Mouse (Mus musculus) CH12.LX (cell line): ENCODE results near the gene Galm. TPM values are rescaled to one million over a fixed set of nuclear protein-coding genes. Genes with fewer than 3 reads are reported as not detected.

Experiments
- DNase-seq: peaks from one replicate; pipeline ENCODE4 v3.0.0-alpha.2; 2013; ENCODE audit errors: extremely low read depth
- H3K27ac ChIP-seq: 2 replicates; pipeline ENCODE4 v1.5.1; 2012; ENCODE audit warnings: low read depth, mild to moderate bottlenecking, control low read depth, moderate library complexity; ENCODE audit not compliant: insufficient read depth
- H3K27me3 ChIP-seq: replicated peaks from 2 replicates; pipeline ENCODE3; 2012; ENCODE audit warnings: inconsistent platforms
- H3K36me3 ChIP-seq, 2 experiments: replicated peaks in 1 of 2; 2 replicates each; pipeline versions ENCODE3 to v1.6.1; 2012; ENCODE audit warnings: inconsistent platforms in 1 of 2, low read length in 1 of 2, mild to moderate bottlenecking in 1 of 2, mixed read lengths in 1 of 2, moderate library complexity in 1 of 2; ENCODE audit not compliant: control insufficient read depth in 1 of 2, insufficient read depth in 1 of 2
- H3K4me1 ChIP-seq, 2 experiments: 2 replicates each; pipeline ENCODE4 v1.6.1; 2012; ENCODE audit warnings: inconsistent platforms in 1 of 2, moderate library complexity in 1 of 2; ENCODE audit not compliant: insufficient read depth in 2 of 2, control insufficient read depth in 1 of 2
- H3K4me2 ChIP-seq: 2 replicates; pipeline ENCODE4 v1.6.1; 2012; ENCODE audit warnings: low read depth, mild to moderate bottlenecking, control low read depth; ENCODE audit not compliant: poor library complexity, insufficient read depth, severe bottlenecking
- H3K4me3 ChIP-seq, 3 experiments: fragments of 150-350 bp in 1 of 3; sonication (generic) in 1 of 3; replicated peaks in 1 of 3; 2 replicates each; pipeline versions ENCODE3 to v1.5.1; 2011 to 2012; ENCODE audit warnings: low read depth in 2 of 3, low read length in 2 of 3, mild to moderate bottlenecking in 2 of 3, moderate library complexity in 2 of 3, control low read depth in 1 of 3, improper control_type of control experiment in 1 of 3, inconsistent platforms in 1 of 3, mixed read lengths in 1 of 3; ENCODE audit not compliant: poor library complexity in 1 of 3
- H3K79me2 ChIP-seq: replicated peaks from 2 replicates; pipeline ENCODE4 v1.6.1; 2012; ENCODE audit warnings: mild to moderate bottlenecking, moderate library complexity; ENCODE audit not compliant: control insufficient read depth, poor library complexity, insufficient read depth, severe bottlenecking; ENCODE audit errors: extremely low read depth
- H3K9ac ChIP-seq: 2 replicates; pipeline ENCODE4 v1.6.1; 2012; ENCODE audit warnings: low read depth, mild to moderate bottlenecking, control low read depth, moderate library complexity; ENCODE audit not compliant: insufficient read depth
- H3K9me3 ChIP-seq: replicated peaks from 2 replicates; pipeline ENCODE3; 2012; ENCODE audit warnings: low read length, inconsistent platforms, mixed read lengths
- BHLHE40 ChIP-seq: IDR thresholded peaks from 2 replicates; pipeline ENCODE4 v1.6.1; 2011; ENCODE audit warnings: mild to moderate bottlenecking, low read depth, low read length, improper control_type of control experiment
- CHD1 ChIP-seq: IDR thresholded peaks from 2 replicates; pipeline ENCODE4 v1.6.1; 2012; ENCODE audit warnings: low read depth, low read length, improper control_type of control experiment, inconsistent platforms
- CHD2 ChIP-seq: IDR thresholded peaks from 2 replicates; pipeline ENCODE4 v1.6.1; 2011; ENCODE audit warnings: low read length, improper control_type of control experiment
- CTCF ChIP-seq, 2 experiments: IDR thresholded peaks in 1 of 2; conservative IDR thresholded peaks in 1 of 2; 2 replicates each; pipeline ENCODE4 v1.5.1; 2011 to 2012; ENCODE audit warnings: low read depth in 2 of 2, low read length in 2 of 2, improper control_type of control experiment in 1 of 2, inconsistent platforms in 1 of 2, mild to moderate bottlenecking in 1 of 2, moderate library complexity in 1 of 2
- E2F4 ChIP-seq: IDR thresholded peaks from 2 replicates; pipeline ENCODE4 v1.6.1; 2011; ENCODE audit warnings: low read depth, low read length, improper control_type of control experiment; ENCODE audit not compliant: insufficient replicate concordance
- ELF1 ChIP-seq: IDR thresholded peaks from 2 replicates; pipeline ENCODE4 v1.6.1; 2014; ENCODE audit warnings: low read depth, mild to moderate bottlenecking, inconsistent platforms, low read length, improper control_type of control experiment
- EP300 ChIP-seq: IDR thresholded peaks from 2 replicates; pipeline ENCODE4 v1.6.1; 2011; ENCODE audit warnings: low read length, improper control_type of control experiment
- ETS1 ChIP-seq: conservative IDR thresholded peaks from 2 replicates; pipeline ENCODE4 v1.6.1; 2012; ENCODE audit warnings: low read depth, mild to moderate bottlenecking, inconsistent platforms, low read length, improper control_type of control experiment, moderate library complexity
- GABPA ChIP-seq: IDR thresholded peaks from 2 replicates; pipeline ENCODE4 v1.6.1; 2012; ENCODE audit warnings: low read depth, low read length, improper control_type of control experiment, inconsistent platforms; ENCODE audit not compliant: insufficient replicate concordance
- HCFC1 ChIP-seq: IDR thresholded peaks from 2 replicates; pipeline ENCODE4 v1.6.1; 2012; ENCODE audit warnings: low read depth, mild to moderate bottlenecking, inconsistent platforms, low read length, improper control_type of control experiment
- IRF4 ChIP-seq: IDR thresholded peaks from 2 replicates; pipeline ENCODE4 v1.6.1; 2014; ENCODE audit warnings: low read depth, mild to moderate bottlenecking, inconsistent platforms, low read length, improper control_type of control experiment
- JUN ChIP-seq: IDR thresholded peaks from 2 replicates; pipeline ENCODE4 v1.6.1; 2011; ENCODE audit warnings: low read depth, mild to moderate bottlenecking, low read length, improper control_type of control experiment, moderate library complexity; ENCODE audit not compliant: insufficient read depth
- JUND ChIP-seq: conservative IDR thresholded peaks from 2 replicates; pipeline ENCODE4 v1.6.1; 2011; ENCODE audit warnings: low read depth, low read length, improper control_type of control experiment
- KAT2A ChIP-seq: IDR thresholded peaks from 2 replicates; pipeline ENCODE4 v1.6.1; 2012; ENCODE audit warnings: low read length, improper control_type of control experiment, inconsistent platforms; ENCODE audit not compliant: insufficient replicate concordance
- MAFK ChIP-seq: IDR thresholded peaks from 2 replicates; pipeline ENCODE4 v1.6.1; 2011; ENCODE audit warnings: low read length, improper control_type of control experiment; ENCODE audit not compliant: insufficient replicate concordance
- MAX ChIP-seq: IDR thresholded peaks from 2 replicates; pipeline ENCODE4 v1.6.1; 2011; ENCODE audit warnings: low read length, improper control_type of control experiment
- MAZ ChIP-seq: IDR thresholded peaks from 2 replicates; pipeline ENCODE4 v1.6.1; 2012; ENCODE audit warnings: low read depth, mild to moderate bottlenecking, inconsistent platforms, low read length, improper control_type of control experiment, moderate library complexity
- MEF2A ChIP-seq: IDR thresholded peaks from 2 replicates; pipeline ENCODE4 v1.6.1; 2014; ENCODE audit warnings: low read depth, mild to moderate bottlenecking, inconsistent platforms, low read length, improper control_type of control experiment, borderline replicate concordance
- MXI1 ChIP-seq: IDR thresholded peaks from 2 replicates; pipeline ENCODE4 v1.6.1; 2011; ENCODE audit warnings: mild to moderate bottlenecking, low read depth, low read length, improper control_type of control experiment
- MYC ChIP-seq: IDR thresholded peaks from 2 replicates; pipeline ENCODE4 v1.6.1; 2011; ENCODE audit warnings: low read depth, mild to moderate bottlenecking, improper control_type of control experiment, low read length
- NELFE ChIP-seq: IDR thresholded peaks from 2 replicates; pipeline ENCODE4 v1.6.1; 2011; ENCODE audit warnings: low read depth, low read length, improper control_type of control experiment
- NRF1 ChIP-seq: IDR thresholded peaks from 2 replicates; pipeline ENCODE4 v1.6.1; 2014; ENCODE audit warnings: low read depth, mild to moderate bottlenecking, inconsistent platforms, low read length, improper control_type of control experiment, moderate library complexity
- PAX5 ChIP-seq: IDR thresholded peaks from 2 replicates; pipeline ENCODE4 v1.6.1; 2012; ENCODE audit warnings: low read length, inconsistent platforms, mixed read lengths
- POLR2A ChIP-seq: IDR thresholded peaks from 2 replicates; pipeline ENCODE4 v1.6.1; 2011; ENCODE audit warnings: low read depth, mild to moderate bottlenecking, improper control_type of control experiment, low read length
- POLR2AphosphoS2 ChIP-seq: IDR thresholded peaks from 2 replicates; pipeline ENCODE4 v1.6.1; 2011; ENCODE audit warnings: low read depth, low read length, improper control_type of control experiment
- RAD21 ChIP-seq: IDR thresholded peaks from 2 replicates; pipeline ENCODE4 v1.6.1; 2011; ENCODE audit warnings: low read depth, mild to moderate bottlenecking, low read length, improper control_type of control experiment, moderate library complexity
- RCOR1 ChIP-seq: conservative IDR thresholded peaks from 2 replicates; pipeline ENCODE4 v1.6.1; 2012; ENCODE audit warnings: low read depth, mild to moderate bottlenecking, inconsistent platforms, low read length, improper control_type of control experiment
- SIN3A ChIP-seq: IDR thresholded peaks from 2 replicates; pipeline ENCODE4 v1.6.1; 2012; ENCODE audit warnings: low read length, improper control_type of control experiment, inconsistent platforms
- SMC3 ChIP-seq: IDR thresholded peaks from 2 replicates; pipeline ENCODE4 v1.6.1; 2011; ENCODE audit warnings: low read depth, low read length, improper control_type of control experiment
- TBP ChIP-seq: conservative IDR thresholded peaks from 2 replicates; pipeline ENCODE4 v1.6.1; 2011; ENCODE audit warnings: low read depth, low read length, improper control_type of control experiment
- TCF12 ChIP-seq: IDR thresholded peaks from 2 replicates; pipeline ENCODE4 v1.6.1; 2014; ENCODE audit warnings: low read depth, mild to moderate bottlenecking, inconsistent platforms, low read length, improper control_type of control experiment
- UBTF ChIP-seq: IDR thresholded peaks from 2 replicates; pipeline ENCODE4 v1.6.1; 2012; ENCODE audit warnings: low read depth, mild to moderate bottlenecking, inconsistent platforms, low read length, improper control_type of control experiment, moderate library complexity
- USF1 ChIP-seq: IDR thresholded peaks from 2 replicates; pipeline ENCODE4 v1.6.1; 2014; ENCODE audit warnings: low read depth, mild to moderate bottlenecking, inconsistent platforms, low read length, improper control_type of control experiment
- USF2 ChIP-seq: conservative IDR thresholded peaks from 2 replicates; pipeline ENCODE4 v1.6.1; 2011; ENCODE audit warnings: low read depth, low read length, improper control_type of control experiment
- ZC3H11A ChIP-seq: IDR thresholded peaks from 2 replicates; pipeline ENCODE4 v1.6.1; 2012; ENCODE audit warnings: low read depth, mild to moderate bottlenecking, inconsistent platforms, low read length, improper control_type of control experiment
- ZKSCAN1 ChIP-seq: IDR thresholded peaks from 2 replicates; pipeline ENCODE4 v1.6.1; 2012; ENCODE audit warnings: low read depth, inconsistent platforms, low read length, improper control_type of control experiment, borderline replicate concordance
- ZMIZ1 ChIP-seq: IDR thresholded peaks from 2 replicates; pipeline ENCODE4 v1.6.1; 2012; ENCODE audit warnings: low read depth, mild to moderate bottlenecking, inconsistent platforms, low read length, improper control_type of control experiment
- ZNF384 ChIP-seq: IDR thresholded peaks from 2 replicates; pipeline ENCODE4 v1.6.1; 2012; ENCODE audit warnings: low read depth, low read length, improper control_type of control experiment, inconsistent platforms
- dilution Hi-C: fragments of 300-500 bp; cut with MboI; formaldehyde crosslinking; loops from 2 replicates; pipeline ENCODE4 v1.14.3; 2020; ENCODE audit warnings: low sequenced_read_pairs; ENCODE audit not compliant: extremely low pct_unique_long_range_greater_than_20kb, extremely low pct_ligation_motif_present
- in situ Hi-C: fragments of 300-500 bp; cut with MboI; formaldehyde crosslinking; loops from 3 replicates; pipeline ENCODE4 v1.14.3; 2019; ENCODE audit warnings: low sequenced_read_pairs, low pct_ligation_motif_present, low pct_unique_long_range_greater_than_20kb, mixed read lengths
- polyA plus RNA-seq: library from polyadenylated mRNA; unstranded; fragments of >175 nt; gene quantifications from 2 replicates; pipeline ENCODE4 v1.2.1, GENCODE M21; 2012; ENCODE audit warnings: low read depth; ENCODE audit not compliant: insufficient read length
- total RNA-seq, 2 experiments: library from RNA; depleted of rRNA; stranded (reverse); fragments of 300-350 nt in 1 of 2; fragments of >200 nt in 1 of 2; gene quantifications; 2 replicates each; pipeline ENCODE4 v1.2.3; 2012 to 2014

Galm gene
- total and polyA plus RNA-seq, 3 experiments, result 0.09 TPM; not detected in 2

- peak; percentile 49 for DNase-seq
- 0 out of 2 replicates have a peak, but pooled peaks have one; percentile 25 for TF ChIP-seq BHLHE40
- peak; percentile 38; the same call in 1 of the 2 replicates for TF ChIP-seq ETS1
- TF ChIP-seq USF2, result no peak
- TF ChIP-seq UBTF, result no peak
- 0 out of 2 replicates have a peak, but pooled peaks have one; percentile 39 for TF ChIP-seq MEF2A
- no peak for TF ChIP-seq SIN3A
- no peak for TF ChIP-seq PAX5
- TF ChIP-seq CTCF (conservative IDR thresholded peaks at IDR 0.05 in 1 of 2, IDR thresholded peaks at IDR 0.05 in 1 of 2; ENCODE audit: low read depth in 2 of 2, low read length in 2 of 2), result no peak
- no peak for TF ChIP-seq GABPA
- no peak for TF ChIP-seq KAT2A
- TF ChIP-seq POLR2A, result no peak
- TF ChIP-seq ELF1, result 0 out of 2 replicates have a peak, but pooled peaks have one; percentile 28
- TF ChIP-seq MAX, result no peak
- no peak for TF ChIP-seq JUND
- 0 out of 2 replicates have a peak, but pooled peaks have one; percentile 19 for TF ChIP-seq HCFC1
- peak; percentile 89 for TF ChIP-seq EP300
- TF ChIP-seq SMC3, result no peak
- TF ChIP-seq MXI1, result no peak
- no peak for TF ChIP-seq ZC3H11A
- no peak for TF ChIP-seq RAD21
- TF ChIP-seq ZNF384, result peak; percentile 99
- TF ChIP-seq IRF4, result peak; percentile 82
- no peak for TF ChIP-seq ZMIZ1
- TF ChIP-seq NELFE, result 0 out of 2 replicates have a peak, but pooled peaks have one; percentile 15
- no peak for TF ChIP-seq CHD2
- TF ChIP-seq ZKSCAN1, result no peak
- no peak for TF ChIP-seq TBP
- no peak for TF ChIP-seq MAZ
- TF ChIP-seq E2F4, result no peak
- TF ChIP-seq TCF12, result 0 out of 2 replicates have a peak, but pooled peaks have one; percentile 13
- TF ChIP-seq RCOR1, result no peak
- TF ChIP-seq CHD1, result no peak
- TF ChIP-seq NRF1, result no peak
- TF ChIP-seq MAFK, result no peak
- no peak for TF ChIP-seq POLR2AphosphoS2
- TF ChIP-seq USF1, result no peak
- TF ChIP-seq MYC, result no peak
- 0 out of 2 replicates have a peak, but pooled peaks have one; percentile 5 for TF ChIP-seq JUN
- in situ Hi-C loops, result no loop called here
- H3K4me2 ChIP-seq, result peak overlapping the region; percentile 3; the same call in 1 of the 2 replicates
- H3K27me3 ChIP-seq, result no peaks in the 10 kb centered on the region
- H3K27ac ChIP-seq, result no peak overlapping the region
- H3K9ac ChIP-seq, result no peak overlapping the region
- no peaks in the 10 kb centered on the region for H3K79me2 ChIP-seq
- no peak overlapping the region for H3K4me3 ChIP-seq
- H3K36me3 ChIP-seq, result no peaks in the 10 kb centered on the region
- H3K9me3 ChIP-seq, result peaks cover 16% of the 10 kb centered on the region
- peaks cover 2 to 19% of the 10 kb centered on the region in 2 experiments; a peak in 3 of 4 replicates for H3K4me1 ChIP-seq
- dilution Hi-C loops, result no loop called here
Observed at GRCm38 (mm10) chr17:80112665-80113305, 14.5 kb upstream of the Galm start.
